Mouse (Mus musculus) heart, postnatal 0 days (tissue): ENCODE measurements at regions not wholly inside any gene's neighbourhood (a gene's known extent, or its start where the extent isn't known, plus 50 kb on each side); places are given as distances from the start of the nearest gene placed in this dataset.

Experiments
- ATAC-seq: fragments of 200-750 bp; cut with Nextera tagmentation; 2 replicates; pipeline ENCODE4 v1.8.0; 2017; ENCODE audit warnings: low read depth, moderate number of reproducible peaks, moderate library complexity; ENCODE audit not compliant: insufficient read depth
- DNase-seq: peaks from one replicate; pipeline ENCODE4 v3.0.0-alpha.2; 2016; ENCODE audit warnings: low spot score
- H3K27ac ChIP-seq: fragments of 300-500 bp; sonication (generic); 2 replicates; pipeline ENCODE4 v1.5.1; 2014; ENCODE audit warnings: low read depth, mild to moderate bottlenecking
- H3K27me3 ChIP-seq: fragments of 300-500 bp; sonication (generic); 2 replicates; pipeline ENCODE4 v1.6.1; 2014; ENCODE audit warnings: low read length, mixed read lengths; ENCODE audit not compliant: control insufficient read depth, insufficient read depth
- H3K36me3 ChIP-seq: fragments of 300-500 bp; sonication (generic); replicated peaks from 2 replicates; pipeline ENCODE4 v1.6.1; 2014; ENCODE audit warnings: low read length, mixed read lengths; ENCODE audit not compliant: control insufficient read depth, insufficient read depth
- H3K4me1 ChIP-seq: fragments of 300-500 bp; sonication (generic); 2 replicates; pipeline ENCODE4 v1.6.1; 2014; ENCODE audit warnings: antibody characterized with exemption; ENCODE audit not compliant: control insufficient read depth, insufficient read depth
- H3K4me2 ChIP-seq: fragments of 300-500 bp; sonication (generic); 2 replicates; pipeline ENCODE4 v1.6.1; 2014; ENCODE audit warnings: low read depth, mild to moderate bottlenecking, low read length, moderate library complexity
- H3K4me3 ChIP-seq: fragments of 300-500 bp; sonication (generic); 2 replicates; pipeline ENCODE4 v1.5.1; 2014; ENCODE audit warnings: low read depth, low read length
- H3K9ac ChIP-seq: fragments of 300-500 bp; sonication (generic); replicated peaks from 2 replicates; pipeline ENCODE4 v1.6.1; 2014; ENCODE audit warnings: low read depth, low read length, mixed read lengths
- H3K9me3 ChIP-seq: fragments of 300-500 bp; sonication (generic); replicated peaks from 2 replicates; pipeline ENCODE4 v1.6.1; 2016; ENCODE audit warnings: low read length; ENCODE audit not compliant: control insufficient read depth
- CTCF ChIP-seq: IDR thresholded peaks from 2 replicates; pipeline ENCODE4 v1.5.1; 2016; ENCODE audit warnings: antibody characterized with exemption, control low read depth, low read depth
- EP300 ChIP-seq: IDR thresholded peaks from 2 replicates; pipeline ENCODE4 v1.6.1; 2016; ENCODE audit warnings: antibody characterized with exemption, low read depth
- WGBS: fragments of 180-500 bp; shearing (Covaris S2); extraction: QIAGEN DNeasy Blood & Tissue Kit; methylation state at CpG from one replicate; pipeline ENCODE4 v1.1.7; 2014; 5-methylcytosine and 5-hydroxymethylcytosine counted together

DNA sequence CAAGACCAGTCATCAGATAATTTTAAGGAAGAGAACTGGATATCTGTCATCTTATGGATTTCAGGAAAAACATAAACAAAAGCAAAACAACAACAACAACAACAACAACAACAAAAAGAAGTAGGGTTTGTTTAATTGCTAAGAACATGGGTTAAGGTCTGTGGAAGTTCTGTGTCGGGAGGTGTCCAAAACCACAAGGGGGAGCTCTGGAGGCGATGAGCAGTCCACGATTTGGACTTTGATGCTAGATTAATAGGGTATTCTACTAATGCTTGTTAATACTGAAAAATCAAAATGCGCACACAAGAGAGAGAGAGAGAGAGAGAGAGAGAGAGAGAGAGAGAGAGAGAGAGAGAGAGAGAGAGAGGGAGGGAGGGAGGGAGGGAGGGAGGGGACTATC, 692.0 kb upstream of the Car10 start:
- no peaks in the 10 kb centered on the region for H3K27me3 ChIP-seq
- no peaks in the 10 kb centered on the region for H3K4me1 ChIP-seq
- DNase-seq (no peak), ATAC-seq (no peak)
- H3K9me3 ChIP-seq, result no peaks in the 10 kb centered on the region
- H3K36me3 ChIP-seq, result no peaks in the 10 kb centered on the region
- no peak overlapping the region for H3K9ac ChIP-seq
- 30% methylated on average over 4 of the region's 4 CpGs for WGBS
- no peak overlapping the region for H3K27ac ChIP-seq
- TF ChIP-seq CTCF (peak; percentile 41), EP300 (no peak)
- H3K4me3 ChIP-seq, result no peak overlapping the region
- no peak overlapping the region for H3K4me2 ChIP-seq

DNA sequence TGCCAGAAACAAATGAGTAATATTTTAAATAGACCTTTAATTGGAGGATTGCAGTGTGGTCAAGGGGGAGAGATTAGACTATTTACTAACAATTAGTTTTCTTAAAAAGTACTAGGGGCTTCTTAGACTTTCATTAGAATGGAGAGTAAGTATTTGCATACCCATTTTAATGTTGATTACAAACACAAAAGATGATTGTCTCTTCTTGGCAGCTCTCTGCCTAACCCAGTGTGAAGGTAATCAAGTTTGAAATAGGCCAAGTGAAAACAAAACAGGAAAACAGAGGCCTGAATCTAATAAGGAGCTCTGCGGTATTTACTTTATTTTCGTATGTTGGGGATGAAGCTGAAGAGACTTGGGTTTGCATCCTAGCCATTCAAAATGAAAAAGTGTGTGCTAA, 646.5 kb upstream of the Car10 start:
- Histone ChIP-seq H3K4me1 (no peaks in the 10 kb centered on the region), H3K4me2 (no peak overlapping the region), H3K9ac (no peak overlapping the region), H3K36me3 (no peaks in the 10 kb centered on the region), H3K27ac (no peak overlapping the region), H3K4me3 (no peak overlapping the region), H3K27me3 (no peaks in the 10 kb centered on the region), H3K9me3 (no peaks in the 10 kb centered on the region)
- DNase-seq (no peak), ATAC-seq (no peak)
- 67% methylated on average over 2 of the region's 2 CpGs for WGBS
- TF ChIP-seq EP300 (no peak), CTCF (no peak)

DNA sequence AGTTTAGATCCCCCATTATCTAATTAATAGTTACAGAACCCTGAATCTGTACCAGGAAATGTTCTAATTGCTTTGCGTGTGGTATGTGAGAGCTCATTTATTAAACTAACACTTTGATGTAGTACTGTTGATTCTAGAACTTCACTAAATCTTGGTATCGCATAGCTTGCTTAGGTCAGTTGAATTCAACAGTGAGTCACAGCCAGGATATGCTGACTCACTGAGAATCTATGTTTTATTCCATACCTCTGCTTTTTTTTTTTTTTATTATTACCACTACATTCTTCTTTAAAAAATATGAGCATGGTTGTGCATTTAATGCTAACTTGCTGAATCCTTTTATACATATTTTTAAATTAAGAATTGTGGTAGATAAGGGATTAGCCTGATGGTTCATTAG, 602.5 kb upstream of the Car10 start:
- no peak overlapping the region for H3K9ac ChIP-seq
- no peaks in the 10 kb centered on the region for H3K36me3 ChIP-seq
- TF ChIP-seq CTCF (no peak), EP300 (no peak)
- no peak for ATAC-seq
- no peak for DNase-seq
- WGBS, result 83% methylated on average over 2 of the region's 2 CpGs
- H3K4me2 ChIP-seq, result no peak overlapping the region
- no peaks in the 10 kb centered on the region for H3K9me3 ChIP-seq
- H3K4me3 ChIP-seq, result no peak overlapping the region
- no peaks in the 10 kb centered on the region for H3K4me1 ChIP-seq
- no peak overlapping the region for H3K27ac ChIP-seq
- no peaks in the 10 kb centered on the region for H3K27me3 ChIP-seq
